Mouse (Mus musculus) MEL (cell line): ENCODE results near the gene Itga8. TPM values are rescaled to one million over a fixed set of nuclear protein-coding genes. Genes with fewer than 3 reads are reported as not detected.

Experiments
- polyA plus RNA-seq, 2 experiments: library from polyadenylated mRNA; stranded (reverse) in 1 of 2; unstranded in 1 of 2; fragments of >175 nt in 1 of 2; fragments of >200 nt in 1 of 2; gene quantifications; 2 replicates each; pipeline versions ENCODE4 v1.2.1 to v1.2.4; 2012; ENCODE audit warnings: low replicate concordance in 2 of 2, low read depth in 1 of 2; ENCODE audit not compliant: insufficient read length in 2 of 2, insufficient read depth in 1 of 2, missing spikeins in 1 of 2
- total RNA-seq: library from RNA; depleted of rRNA; stranded (reverse); fragments of 300-350 nt; gene quantifications from 2 replicates; pipeline ENCODE4 v1.2.3, GENCODE M21; 2012; rRNA removed

Itga8 gene
- total and polyA plus RNA-seq, 3 experiments, result not detected

Other genes with a start within 250 kb of the Itga8 start
- 23.5 and 23.8 TPM in 2 replicates for gene Mindy3, start 117.5 kb upstream of the Itga8 start, total RNA-seq
- 10 to 100 TPM in 1 of 2 experiments, not detected in 1; 40.6 TPM for gene Mindy3, start 117.5 kb upstream of the Itga8 start, polyA plus RNA-seq